Mouse (Mus musculus): Measurements from ENCODE around the gene Cnp.
"Not testable (repeated sequence)": the region's sequence is repeated elsewhere in the genome, so short reads cannot be mapped to it uniquely, and the experiment has no call there.

Cnp gene

DNA sequence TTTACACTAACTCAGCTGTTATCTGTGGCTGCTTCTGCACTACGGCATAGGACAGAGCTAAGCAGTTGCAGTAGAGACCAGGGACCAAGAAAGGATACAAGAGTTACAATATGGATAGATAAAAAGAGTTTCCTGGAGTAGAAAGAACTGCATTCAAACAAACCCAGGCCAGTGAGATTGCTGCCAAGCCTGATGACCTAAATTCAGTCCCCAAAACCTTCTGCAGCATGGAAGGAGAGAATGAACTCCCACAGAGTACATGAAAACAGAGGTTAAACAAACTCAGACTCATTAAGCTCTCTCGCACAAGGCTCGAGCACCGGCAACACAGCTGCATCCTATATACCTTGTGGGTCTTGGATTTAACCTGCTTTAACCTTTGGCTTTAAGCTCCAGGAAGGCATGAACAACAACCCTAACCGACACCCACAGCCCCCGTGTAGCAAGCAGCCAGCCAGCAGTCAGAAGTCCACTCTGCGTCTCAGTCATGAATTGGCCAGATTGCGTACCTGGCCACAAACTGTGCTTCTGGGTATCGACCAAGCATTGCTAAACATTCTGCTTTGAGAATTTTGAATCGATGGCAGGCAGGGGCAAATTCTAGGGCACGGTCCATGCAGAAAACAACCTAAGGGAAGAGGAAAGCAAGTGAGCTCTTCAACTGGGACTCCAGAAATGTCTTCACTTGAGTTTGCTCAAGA, 17.8 kb downstream of the Cnp start:
- no peak for DNase-seq (ENCODE audit: low read depth)

DNA sequence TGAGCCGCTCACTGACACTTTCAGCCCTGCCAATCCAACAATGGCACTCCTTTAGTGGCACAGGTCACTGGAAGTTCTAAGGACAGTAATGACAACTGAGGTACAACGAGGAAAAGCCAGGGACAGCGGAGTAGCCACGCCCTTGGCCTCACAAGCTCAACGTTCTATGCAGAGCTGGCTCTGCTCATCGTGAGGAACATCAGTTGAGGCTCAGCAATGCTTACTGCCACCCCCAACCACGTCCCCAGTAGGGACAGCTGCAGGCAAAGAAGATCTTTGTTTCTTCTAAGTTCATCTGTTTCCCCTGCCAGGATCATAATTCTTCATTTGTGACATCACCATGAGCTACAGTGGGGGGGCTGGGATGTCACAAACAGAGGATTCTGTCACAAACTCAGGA, 19.9 kb downstream of the Cnp start:
- no peak for DNase-seq (ENCODE audit: low read depth)

DNA sequence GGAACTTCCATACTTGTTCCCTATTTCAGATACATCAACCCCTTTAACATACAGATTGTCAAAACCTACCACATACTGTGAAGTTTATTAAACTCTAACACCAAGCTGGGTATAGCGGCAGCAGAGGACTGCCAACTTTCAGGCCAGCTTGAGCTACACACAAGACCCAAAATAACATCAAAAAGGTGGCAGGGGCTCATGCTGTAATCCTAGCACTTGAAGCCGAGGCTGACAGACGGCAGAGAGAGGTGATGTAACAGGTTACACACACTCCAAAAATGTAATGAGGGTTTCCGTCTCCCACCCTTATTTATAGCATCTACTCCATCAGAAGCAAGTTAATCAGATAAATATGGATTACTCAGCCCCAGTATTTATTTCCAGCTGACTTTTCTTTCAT, 20.8 kb downstream of the Cnp start:
- DNase-seq (ENCODE audit: low read depth), result no peak

DNA sequence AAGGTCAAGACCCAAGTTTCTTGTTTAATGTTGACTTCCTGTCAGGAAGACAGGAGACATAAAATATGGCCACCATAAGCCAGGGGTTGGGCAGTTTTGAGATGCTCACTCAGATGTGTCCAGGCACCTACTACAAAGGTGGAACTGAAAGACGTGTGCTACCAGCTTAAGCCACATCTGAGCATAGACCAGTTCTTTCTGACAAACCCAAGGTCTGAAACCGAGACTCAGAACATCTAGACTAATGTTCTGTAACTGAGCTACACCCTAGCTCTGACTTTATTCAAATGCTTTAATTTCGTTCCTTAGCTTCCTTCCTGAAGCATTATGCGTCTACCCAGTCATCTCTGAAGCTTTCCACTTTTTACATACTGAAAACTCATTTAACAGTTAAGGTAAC, 23.4 kb downstream of the Cnp start:
- no peak for DNase-seq (ENCODE audit: low read depth)

DNA sequence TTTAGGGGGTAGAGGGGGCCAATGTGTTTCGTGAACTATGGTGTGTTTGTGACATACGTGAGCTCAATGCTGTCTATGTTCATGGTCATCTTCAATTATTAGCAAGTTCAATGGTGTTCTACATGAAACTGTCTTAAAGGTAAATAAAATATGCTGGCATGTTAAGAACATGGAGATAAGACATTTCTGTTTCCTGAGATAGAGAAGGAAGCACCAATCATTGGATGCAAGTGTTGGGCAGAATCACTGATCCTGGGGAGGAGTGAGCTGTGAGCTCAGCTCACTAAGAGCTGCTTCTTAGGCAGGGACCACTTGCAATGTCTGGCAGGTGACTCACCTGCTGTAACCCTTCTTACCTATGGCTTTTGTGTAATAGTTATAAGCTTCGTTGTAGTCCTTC, 26.7 kb downstream of the Cnp start:
- DNase-seq (ENCODE audit: low read depth), result no peak

DNA sequence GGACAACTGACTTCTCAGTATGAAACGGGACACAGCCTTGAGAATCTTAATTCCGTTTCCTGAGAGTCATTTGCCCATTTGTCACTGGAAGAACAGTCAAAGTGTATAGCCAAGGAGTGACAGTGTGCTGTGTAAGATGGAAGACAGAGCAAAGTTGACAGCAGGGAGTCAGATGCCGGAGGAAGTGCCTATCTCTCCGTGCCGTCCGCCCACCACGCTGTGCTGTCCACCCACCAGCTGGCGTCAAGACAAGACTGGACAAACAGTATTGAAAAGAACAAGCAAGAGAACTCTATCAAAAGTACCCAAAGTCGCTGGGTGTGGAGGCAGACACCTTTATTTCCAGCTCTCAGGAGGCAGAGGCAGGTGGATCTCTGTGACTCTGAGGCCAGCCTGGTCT, 28.5 kb downstream of the Cnp start:
- DNase-seq (ENCODE audit: low read depth), result no peak

DNA sequence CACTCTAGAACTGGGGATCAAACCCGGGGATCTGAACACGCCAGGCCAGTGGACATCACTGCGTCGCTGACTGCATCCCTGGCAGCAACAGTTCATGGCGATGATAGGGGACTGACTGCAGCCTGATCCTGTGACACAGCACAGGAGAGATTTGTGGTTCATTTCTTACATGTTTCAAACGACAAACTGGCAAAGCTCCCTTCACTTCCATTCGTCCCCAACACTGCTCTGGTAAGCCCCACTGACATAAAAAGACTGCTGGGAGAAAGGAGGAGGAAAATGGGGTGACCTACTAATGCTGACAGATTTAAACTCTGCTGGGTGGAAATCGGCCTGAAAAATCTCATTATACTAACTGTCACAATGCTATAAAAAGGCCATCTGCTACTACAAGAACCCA, 29.1 kb downstream of the Cnp start:
- no peak for DNase-seq (ENCODE audit: low read depth)

DNA sequence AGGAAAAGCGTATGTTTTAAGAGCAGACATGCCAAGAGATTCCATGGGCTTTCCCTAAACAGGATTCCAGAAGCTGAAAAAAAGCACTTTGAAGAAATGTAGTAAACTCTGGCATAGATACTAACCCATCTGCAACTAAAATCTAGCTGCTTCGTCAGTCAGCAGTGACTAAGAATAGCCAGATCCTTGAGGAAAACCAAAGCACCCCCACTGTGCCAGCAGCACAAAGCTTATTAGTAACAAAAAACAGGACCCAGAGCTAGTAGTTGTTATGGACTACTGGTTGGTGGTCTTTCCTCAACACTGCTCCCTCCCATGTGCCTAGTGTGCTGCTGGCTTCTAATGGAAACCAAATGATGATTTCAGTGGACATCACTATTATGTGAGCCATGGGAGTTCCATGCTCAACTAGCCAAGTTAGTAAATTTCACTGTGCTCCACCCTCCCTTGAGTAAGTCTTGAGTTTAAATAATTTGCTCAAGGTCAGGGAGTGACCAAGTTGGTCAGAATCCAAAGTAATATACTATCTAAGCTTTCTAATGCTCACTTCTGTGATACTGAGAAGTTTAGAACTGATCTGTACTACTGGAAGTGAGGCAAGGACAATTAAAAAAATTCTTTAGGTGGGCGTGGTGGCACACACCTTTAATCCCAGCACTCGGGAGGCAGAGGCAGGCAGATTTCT, 29.8 kb downstream of the Cnp start:
- no peak for DNase-seq (ENCODE audit: low read depth)

DNA sequence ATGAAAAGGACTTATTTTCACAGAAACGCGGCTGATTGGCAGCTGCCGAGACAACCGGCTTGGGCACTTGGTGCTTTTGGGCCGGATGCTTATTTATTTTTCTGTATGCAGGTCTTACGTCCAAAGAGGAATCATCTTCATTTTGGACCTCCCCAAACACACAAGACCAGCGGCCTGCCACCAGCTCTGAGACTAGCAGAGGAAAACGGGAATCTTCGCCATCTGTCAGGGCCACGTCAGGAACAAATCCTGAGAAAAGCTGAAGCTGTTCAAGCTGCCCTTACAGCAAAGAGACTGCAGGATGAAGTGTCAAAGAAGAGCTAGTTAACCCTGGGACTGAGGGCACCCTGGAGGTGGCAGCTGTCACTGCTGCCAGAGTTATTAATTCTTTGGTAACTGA, 30.7 kb downstream of the Cnp start:
- no peak for DNase-seq (ENCODE audit: low read depth)

DNA sequence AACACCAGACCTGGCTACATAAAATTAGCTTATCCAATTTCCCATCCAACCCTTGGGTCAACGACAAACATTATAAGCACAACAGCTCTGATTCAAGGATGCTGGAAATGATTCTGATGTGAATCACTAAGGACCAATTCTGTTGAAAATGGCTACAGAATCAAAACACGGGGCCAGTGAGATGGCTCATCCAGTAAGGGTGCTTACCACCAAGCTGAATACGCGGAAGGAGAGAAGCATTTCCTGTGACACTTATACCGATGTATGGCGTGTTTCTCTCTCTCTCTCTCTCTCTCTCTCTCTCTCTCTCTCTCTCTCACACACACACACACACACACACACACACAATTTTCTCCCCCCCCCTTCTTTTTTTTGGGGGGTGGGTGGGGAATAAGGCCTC, 32.4 kb downstream of the Cnp start:
- DNase-seq (ENCODE audit: low read depth), result no peak

DNA sequence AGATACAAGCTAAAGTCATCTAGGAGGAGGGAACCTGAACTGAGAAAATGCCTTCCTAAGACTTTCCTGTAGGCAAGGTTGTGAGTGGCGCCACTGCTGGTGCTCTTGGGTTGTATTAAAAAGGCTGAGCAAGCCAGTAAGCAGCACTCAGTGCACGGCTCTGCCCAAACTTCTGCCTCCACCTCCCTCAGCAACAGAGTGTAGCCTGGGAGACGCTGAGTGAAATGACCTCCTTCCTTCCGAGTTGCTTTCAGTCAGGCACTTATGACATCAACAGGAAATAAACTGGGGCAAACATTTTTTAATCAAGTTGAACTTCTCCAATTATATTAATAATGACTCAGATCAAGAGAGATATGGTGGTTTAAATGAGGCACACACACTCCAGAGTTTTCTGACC, 34.1 kb downstream of the Cnp start:
- no peak for DNase-seq (ENCODE audit: low read depth)

DNA sequence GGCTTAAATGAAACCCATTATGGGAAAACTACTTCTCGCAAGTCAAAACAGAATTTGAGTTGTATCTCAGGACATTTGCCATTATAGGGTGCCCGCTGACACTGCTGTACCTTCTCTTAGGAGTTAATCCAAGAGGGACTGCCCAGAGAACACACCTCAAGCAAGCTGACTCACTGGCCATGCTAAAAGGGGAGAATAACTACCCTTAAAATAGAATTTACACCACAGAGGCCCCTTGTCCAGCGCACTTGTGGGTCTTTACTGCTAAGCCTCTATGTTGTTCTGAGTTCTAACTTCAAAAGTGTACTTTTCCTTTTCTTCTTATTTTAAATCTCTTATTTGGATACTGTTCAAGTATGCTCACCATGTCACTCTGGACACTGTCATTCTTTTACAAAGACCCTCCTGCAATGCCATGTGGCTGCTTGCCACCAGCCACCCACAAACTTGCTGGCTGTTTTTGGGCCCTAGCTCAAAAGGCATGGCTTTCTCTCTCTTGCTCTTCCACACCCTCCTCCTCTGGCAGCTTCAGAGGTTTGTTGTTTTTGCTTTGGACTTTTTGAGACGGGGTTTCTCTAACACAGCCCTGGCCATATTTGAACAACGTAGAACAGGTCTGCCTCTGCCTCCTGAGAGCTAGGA, 34.8 kb downstream of the Cnp start:
- DNase-seq (ENCODE audit: low read depth), result no peak

DNA sequence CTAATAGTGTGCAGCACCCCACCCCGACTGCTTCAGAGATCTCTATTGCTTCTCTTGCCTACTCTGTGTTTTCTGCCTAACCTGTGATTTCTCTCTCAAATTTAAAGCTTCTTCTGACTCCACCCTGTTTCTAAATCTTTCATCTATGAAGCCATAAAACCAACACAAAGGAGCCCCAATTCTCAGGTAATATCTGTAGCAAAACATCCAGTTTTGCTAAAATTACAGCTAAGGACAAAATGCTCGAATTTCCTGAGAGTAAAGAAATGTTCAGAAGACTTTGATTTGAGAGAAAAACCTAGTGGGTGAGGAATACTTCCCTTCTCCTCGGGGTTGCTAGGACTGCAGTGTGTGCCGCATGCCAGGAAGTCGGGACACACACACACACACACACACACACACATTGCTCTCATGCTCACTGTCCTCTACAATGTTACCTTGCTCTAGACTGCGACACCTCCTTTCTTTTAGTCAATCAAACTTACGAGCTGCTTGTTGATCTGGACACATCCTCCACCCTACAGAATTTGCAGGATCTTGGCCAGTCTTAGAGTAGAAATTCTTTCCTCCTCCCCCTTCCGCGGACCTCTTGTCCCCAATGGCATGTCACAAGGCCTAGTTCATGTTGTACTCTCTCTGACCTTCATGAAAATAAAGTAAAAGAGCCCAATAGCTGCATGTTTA, 35.4 kb downstream of the Cnp start:
- no peak for DNase-seq (ENCODE audit: low read depth)

DNA sequence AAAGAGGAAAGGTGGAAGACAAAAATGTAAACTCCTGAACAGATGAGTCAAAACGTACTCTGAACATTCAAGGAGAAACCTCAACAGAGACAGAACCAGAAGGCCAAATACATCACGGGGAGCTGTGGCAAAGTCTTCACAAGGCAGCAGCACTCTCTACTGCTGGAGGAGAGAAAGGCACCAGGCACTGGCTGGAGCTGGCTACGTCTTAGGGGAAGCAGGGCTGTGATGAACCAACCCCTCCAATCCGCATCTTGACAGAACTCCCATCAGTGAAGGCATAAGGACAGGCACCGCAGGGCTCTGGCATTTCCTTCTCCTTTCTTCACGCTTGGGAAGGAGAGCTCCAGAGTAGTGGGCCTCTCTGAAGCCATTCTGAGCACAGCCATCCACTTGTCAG, 36.9 kb downstream of the Cnp start:
- no peak for DNase-seq (ENCODE audit: low read depth)

DNA sequence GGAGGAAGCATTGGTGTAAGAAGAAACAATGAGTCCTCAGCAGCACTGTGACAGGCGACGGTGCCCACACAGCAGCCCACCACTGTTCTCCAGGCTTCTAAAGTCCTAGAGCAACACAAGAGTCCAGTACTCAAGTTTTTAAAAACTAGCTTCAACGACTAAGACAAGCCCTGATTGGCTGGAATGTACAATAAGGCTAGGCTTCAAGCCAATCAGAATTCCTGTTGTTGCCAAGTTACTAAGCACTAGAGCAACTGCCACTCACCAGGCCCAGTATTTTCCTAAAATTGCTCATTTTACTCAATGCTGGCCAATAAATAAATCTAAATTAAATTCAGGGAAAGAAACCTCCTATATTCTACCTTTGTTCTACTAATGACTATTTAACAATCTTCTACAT, 38.5 kb downstream of the Cnp start:
- DNase-seq (ENCODE audit: low read depth), result no peak

DNA sequence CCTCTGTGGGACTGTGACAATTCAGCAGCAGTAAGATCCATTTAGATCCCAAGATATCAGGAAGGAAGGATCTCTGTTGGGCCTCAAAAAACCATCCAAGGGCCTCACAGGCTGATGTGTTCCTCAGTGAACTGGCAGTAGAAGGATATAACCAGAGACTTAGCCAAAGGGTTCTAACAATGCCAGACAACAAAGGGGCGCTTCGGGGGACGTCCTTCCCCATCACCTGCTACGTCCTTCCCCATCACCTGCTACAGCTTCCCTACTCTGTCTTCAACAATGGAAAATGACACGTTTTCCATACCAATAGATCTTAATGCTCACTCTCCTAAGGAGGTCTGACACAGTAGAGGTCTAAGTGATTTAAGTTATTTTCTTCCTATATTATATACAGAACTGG, 41.6 kb downstream of the Cnp start:
- no peak for DNase-seq (ENCODE audit: low read depth)

DNA sequence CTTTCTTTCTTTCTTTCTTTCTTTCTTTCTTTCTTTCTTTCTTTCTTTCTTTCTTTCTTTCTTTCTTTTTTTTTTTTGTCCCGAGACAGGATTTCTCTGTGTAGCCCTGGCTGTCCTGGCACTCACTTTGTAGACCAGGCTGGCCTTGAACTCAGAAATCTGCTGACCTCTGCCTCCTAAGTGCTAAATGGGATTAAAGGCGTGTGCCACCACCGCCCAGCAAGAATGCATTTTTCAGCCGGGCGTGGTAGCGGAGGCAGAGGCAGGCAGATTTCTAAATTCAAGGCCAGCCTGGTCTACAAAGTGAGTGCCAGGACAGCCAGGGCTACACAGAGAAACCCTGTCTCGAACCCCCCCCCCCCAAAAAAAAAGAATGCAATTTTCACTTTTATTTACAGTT, 42.1 kb downstream of the Cnp start:
- not testable (repeated sequence) for DNase-seq (ENCODE audit: low read depth)

DNA sequence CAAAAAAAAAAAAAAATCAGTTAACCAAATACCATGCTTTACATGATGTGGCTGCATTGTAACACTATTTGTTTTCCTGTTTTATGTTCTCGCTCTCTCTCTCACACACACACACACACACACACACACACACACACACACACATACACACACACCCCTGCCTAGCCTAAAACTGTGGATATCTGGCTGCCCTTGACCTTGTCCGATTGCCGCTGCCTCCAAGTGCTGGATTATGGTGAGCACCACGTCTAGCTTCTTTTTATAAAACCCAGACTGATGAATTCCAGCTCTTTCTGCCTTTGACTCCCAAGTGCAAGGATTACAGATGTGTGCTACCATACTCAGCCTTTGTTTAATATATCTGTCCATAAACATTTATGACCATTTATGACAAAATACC, 42.8 kb downstream of the Cnp start:
- no peak for DNase-seq (ENCODE audit: low read depth)

DNA sequence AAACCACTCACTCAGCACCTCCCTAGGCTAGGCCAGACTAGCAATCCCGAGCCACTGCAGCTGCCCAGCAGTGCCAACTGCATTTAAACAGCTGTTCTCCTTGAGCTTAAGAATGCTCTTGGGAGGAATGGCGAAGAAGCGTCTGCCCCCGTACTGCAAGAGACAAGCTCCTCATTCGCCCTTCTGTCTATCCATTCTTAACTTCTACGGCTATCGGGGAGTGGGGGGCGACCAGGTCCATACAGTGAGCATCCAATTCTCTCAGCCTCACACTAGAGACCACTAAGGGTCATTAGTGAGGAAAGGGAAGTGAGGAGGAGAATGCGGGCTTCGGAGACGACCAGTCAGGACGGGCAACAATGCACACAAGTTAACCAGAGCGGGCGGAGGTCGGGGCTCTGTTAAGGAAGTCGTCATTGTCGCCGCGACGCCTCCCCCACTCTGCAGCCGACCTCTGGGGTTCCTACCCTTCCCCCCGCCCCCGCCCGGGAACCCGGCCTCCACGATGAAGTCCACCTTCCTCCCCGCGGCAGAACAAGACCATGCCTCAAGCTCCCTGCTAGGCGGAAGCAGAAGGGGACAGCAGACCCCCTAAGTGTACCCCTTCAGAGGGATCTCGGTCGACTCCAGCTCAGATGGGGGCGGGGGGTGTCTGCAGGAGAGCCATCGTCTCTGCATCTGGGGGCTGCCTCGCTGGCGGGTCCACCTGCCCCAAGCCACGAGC, 44.2 kb downstream of the Cnp start, which contains the start of gene Nkiras2:
Gene Nkiras2 (plus strand): TSS at position 484 of the 724 bp plus-strand sequence.
- peak; percentile 80 for DNase-seq (ENCODE audit: low read depth)

DNA sequence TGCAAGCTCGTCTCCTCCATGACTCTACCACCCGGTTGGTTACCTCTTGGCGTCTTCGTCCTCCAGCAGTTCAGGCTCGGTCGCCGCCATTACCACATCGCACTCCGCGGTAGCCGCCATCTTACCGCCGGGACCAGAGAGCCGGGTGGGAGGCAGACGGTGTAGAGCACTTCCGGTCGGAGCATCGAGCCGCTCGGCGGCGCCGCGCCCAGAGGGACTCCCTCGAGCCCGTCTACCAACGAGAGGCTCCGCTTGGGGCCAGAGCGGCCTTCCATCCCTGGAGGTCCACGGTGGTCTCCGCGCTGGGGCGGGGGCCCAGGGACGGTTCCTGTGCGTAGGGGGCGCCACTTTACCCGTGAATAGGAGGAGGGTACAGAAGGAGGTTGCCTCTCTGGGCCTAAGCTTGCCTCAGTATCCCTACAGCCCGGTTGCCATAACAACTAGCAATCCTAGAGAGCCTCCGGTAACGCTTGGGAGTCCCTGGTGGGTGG, 44.8 kb downstream of the Cnp start:
- peak; percentile 88 for DNase-seq (ENCODE audit: low read depth)

DNA sequence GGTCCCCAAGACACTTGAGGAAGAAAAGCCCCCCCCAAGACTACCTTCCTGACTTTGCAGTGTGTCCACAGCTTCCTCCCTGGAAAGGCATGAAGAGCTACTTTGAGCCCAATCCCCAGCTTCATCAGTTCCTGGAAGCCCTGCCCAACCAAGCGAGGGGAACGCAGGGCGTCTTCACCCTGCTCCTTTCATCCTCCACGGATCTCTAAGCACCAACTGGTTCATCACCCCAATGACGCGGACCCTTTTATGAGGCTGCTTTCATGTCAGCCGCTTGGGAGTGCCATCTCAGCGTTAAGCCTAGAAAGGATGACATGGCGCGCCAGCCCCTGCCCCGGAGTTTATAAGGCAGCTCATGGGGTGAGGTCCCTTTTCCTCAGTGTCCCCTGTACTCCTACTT, 45.3 kb downstream of the Cnp start, which contains the start of gene Dnajc7:
Gene Dnajc7 (minus strand): TSS at position 187 of the 400 bp plus-strand sequence.
- DNase-seq (ENCODE audit: low read depth), result no peak

DNA sequence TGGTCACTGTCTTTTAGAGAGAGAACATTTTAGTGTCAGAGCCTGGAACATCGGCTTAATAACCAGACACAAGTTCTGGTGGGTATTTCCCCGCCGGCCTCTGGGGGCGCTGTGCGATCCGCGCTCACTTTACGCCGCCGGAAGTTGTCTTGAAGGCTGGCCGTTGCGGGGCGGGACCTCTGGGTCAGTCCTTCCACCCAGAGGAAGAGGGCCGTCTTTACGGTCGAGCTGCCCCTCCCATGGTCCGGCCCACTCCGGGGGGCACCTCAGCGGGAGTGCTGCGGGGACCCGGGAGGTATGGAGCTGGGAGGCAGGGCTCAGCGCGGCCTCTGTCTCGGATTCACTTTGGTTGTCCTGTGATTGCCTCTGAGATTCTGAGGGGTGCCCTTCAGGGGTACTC, 48.0 kb downstream of the Cnp start:
- DNase-seq (ENCODE audit: low read depth), result peak; percentile 88
